Mouse (Mus musculus) forebrain, embryonic 16.5 days (tissue): Measurements from ENCODE around the gene Wee1. TPM values are rescaled to one million over a fixed set of nuclear protein-coding genes. Genes with fewer than 3 reads are reported as not detected.
"Not testable (repeated sequence)": the region's sequence is repeated elsewhere in the genome, so short reads cannot be mapped to it uniquely, and the experiment has no call there.

Experiments
- ATAC-seq: fragments of 200-750 bp; cut with Nextera tagmentation; 2 replicates; pipeline ENCODE4 v1.8.0; 2017; ENCODE audit warnings: mild to moderate bottlenecking, moderate library complexity
- H3K27ac ChIP-seq: fragments of 300-500 bp; sonication (generic); 2 replicates; pipeline ENCODE4 v1.5.1; 2014; ENCODE audit warnings: low read length, control low read depth
- H3K27me3 ChIP-seq: fragments of 300-500 bp; sonication (generic); replicated peaks from 2 replicates; pipeline ENCODE4 v1.6.1; 2014; ENCODE audit warnings: low read length; ENCODE audit not compliant: control insufficient read depth, insufficient read depth
- H3K36me3 ChIP-seq: fragments of 300-500 bp; sonication (generic); 2 replicates; pipeline ENCODE4 v1.6.1; 2014; ENCODE audit not compliant: control insufficient read depth, insufficient read depth
- H3K4me1 ChIP-seq: fragments of 300-500 bp; sonication (generic); replicated peaks from 2 replicates; pipeline ENCODE4 v1.6.1; 2014; ENCODE audit warnings: low read length; ENCODE audit not compliant: control insufficient read depth, insufficient read depth
- H3K4me2 ChIP-seq: fragments of 300-500 bp; sonication (generic); 2 replicates; pipeline ENCODE4 v1.6.1; 2014; ENCODE audit warnings: mild to moderate bottlenecking, low read length, control low read depth
- H3K4me3 ChIP-seq: fragments of 300-500 bp; sonication (generic); replicated peaks from 2 replicates; pipeline ENCODE4 v1.5.1; 2014; ENCODE audit warnings: mild to moderate bottlenecking, low read length, control low read depth
- H3K9ac ChIP-seq: fragments of 300-500 bp; sonication (generic); replicated peaks from 2 replicates; pipeline ENCODE4 v1.6.1; 2014; ENCODE audit warnings: low read depth, low read length, control low read depth
- H3K9me3 ChIP-seq: fragments of 300-500 bp; sonication (generic); 2 replicates; pipeline ENCODE4 v1.6.1; 2016; ENCODE audit warnings: low read length; ENCODE audit not compliant: control insufficient read depth
- WGBS: fragments of 180-500 bp; shearing (Covaris S2); extraction: QIAGEN DNeasy Blood & Tissue Kit; methylation state at CpG from one replicate; pipeline ENCODE4 v1.1.7; 2014; 5-methylcytosine and 5-hydroxymethylcytosine counted together
- polyA plus RNA-seq: library from polyadenylated mRNA; unstranded; fragments of >200 nt; fragmentation: Nextera tagmentation; extraction: Ambion mirVana; gene quantifications from 2 replicates; pipeline ENCODE4 v1.2.1, GENCODE M21; 2015

Wee1 gene
- polyA plus RNA-seq, 1 experiment from 2014 or later, result 8.9 TPM

- no peak for ATAC-seq
- H3K4me1 ChIP-seq, result no peaks in the 10 kb centered on the region
- H3K36me3 ChIP-seq, result no peaks in the 10 kb centered on the region; the same call in 1 of the 2 replicates
- no peak overlapping the region for H3K27ac ChIP-seq
- no peak overlapping the region for H3K4me3 ChIP-seq
- WGBS, result 88% methylated on average over 1 of the region's 1 CpGs
- no peaks in the 10 kb centered on the region for H3K27me3 ChIP-seq
- no peak overlapping the region for H3K9ac ChIP-seq
- H3K9me3 ChIP-seq, result no peaks in the 10 kb centered on the region
- no peak overlapping the region for H3K4me2 ChIP-seq
Measured at GRCm38 (mm10) chr7:110143863-110144262, 22.0 kb downstream of the Wee1 start.

- H3K4me2 ChIP-seq, result no peak overlapping the region
- H3K27me3 ChIP-seq, result no peaks in the 10 kb centered on the region
- WGBS, result 90% methylated on average over 5 of the region's 5 CpGs
- H3K27ac ChIP-seq, result no peak overlapping the region
- no peak for ATAC-seq
- H3K9me3 ChIP-seq, result no peaks in the 10 kb centered on the region
- H3K4me3 ChIP-seq, result no peak overlapping the region
- H3K4me1 ChIP-seq, result no peaks in the 10 kb centered on the region
- no peaks in the 10 kb centered on the region for H3K36me3 ChIP-seq
- H3K9ac ChIP-seq, result no peak overlapping the region
Measured at GRCm38 (mm10) chr7:110152891-110153290, 31.0 kb downstream of the Wee1 start.

GRCm38 (mm10) chr7:110156712-110157260, 34.9 kb downstream of the Wee1 start:
- Histone ChIP-seq H3K36me3 (no peaks in the 10 kb centered on the region), H3K27me3 (no peaks in the 10 kb centered on the region), H3K27ac (no peak overlapping the region), H3K4me2 (no peak overlapping the region), H3K9ac (no peak overlapping the region), H3K9me3 (no peaks in the 10 kb centered on the region), H3K4me3 (no peak overlapping the region), H3K4me1 (no peaks in the 10 kb centered on the region)
- 56% methylated on average over 4 of the region's 4 CpGs for WGBS
- ATAC-seq, result no peak

- WGBS, result 77% methylated on average over 7 of the region's 7 CpGs
- Histone ChIP-seq H3K4me2 (no peak overlapping the region), H3K27me3 (no peaks in the 10 kb centered on the region), H3K27ac (no peak overlapping the region), H3K4me3 (no peak overlapping the region), H3K36me3 (no peaks in the 10 kb centered on the region), H3K4me1 (no peaks in the 10 kb centered on the region), H3K9me3 (no peaks in the 10 kb centered on the region), H3K9ac (no peak overlapping the region)
- no peak for ATAC-seq
Measured at GRCm38 (mm10) chr7:110157261-110157910, 35.5 kb downstream of the Wee1 start.

GRCm38 (mm10) chr7:110158073-110158472, 36.2 kb downstream of the Wee1 start:
- ATAC-seq, result no peak
- 74% methylated on average over 3 of the region's 3 CpGs for WGBS

GRCm38 (mm10) chr7:110160109-110160508, 38.3 kb downstream of the Wee1 start:
- not testable (repeated sequence) for H3K9ac ChIP-seq, H3K36me3 ChIP-seq, H3K9me3 ChIP-seq, H3K4me3 ChIP-seq, H3K27ac ChIP-seq, H3K4me2 ChIP-seq, H3K4me1 ChIP-seq, ATAC-seq, H3K27me3 ChIP-seq

More at GRCm38 (mm10) chr7:110158073-110158472, 36.2 kb downstream of the Wee1 start:
- Histone ChIP-seq H3K36me3 (no peaks in the 10 kb centered on the region), H3K9ac (no peak overlapping the region), H3K27me3 (no peaks in the 10 kb centered on the region), H3K9me3 (no peaks in the 10 kb centered on the region), H3K4me3 (no peak overlapping the region), H3K4me2 (no peak overlapping the region), H3K27ac (no peak overlapping the region), H3K4me1 (no peaks in the 10 kb centered on the region)

- Histone ChIP-seq H3K4me2 (no peak overlapping the region), H3K27ac (no peak overlapping the region), H3K9me3 (no peaks in the 10 kb centered on the region), H3K27me3 (no peaks in the 10 kb centered on the region), H3K36me3 (no peaks in the 10 kb centered on the region), H3K4me3 (no peak overlapping the region), H3K4me1 (peaks cover 6% of the 10 kb centered on the region), H3K9ac (no peak overlapping the region)
- no peak for ATAC-seq
Measured at GRCm38 (mm10) chr7:110160601-110161000, 38.8 kb downstream of the Wee1 start.

- Histone ChIP-seq H3K27ac (no peak overlapping the region), H3K9ac (no peak overlapping the region), H3K9me3 (no peaks in the 10 kb centered on the region), H3K4me3 (no peak overlapping the region), H3K4me2 (no peak overlapping the region), H3K36me3 (no peaks in the 10 kb centered on the region), H3K4me1 (peaks cover 6% of the 10 kb centered on the region), H3K27me3 (no peaks in the 10 kb centered on the region)
- 89% methylated on average over 6 of the region's 6 CpGs for WGBS
- ATAC-seq, result no peak
Measured at GRCm38 (mm10) chr7:110163024-110163423, 41.2 kb downstream of the Wee1 start.

- Histone ChIP-seq H3K9me3 (no peaks in the 10 kb centered on the region), H3K9ac (peak overlapping the region; percentile 76), H3K4me1 (peaks cover 6% of the 10 kb centered on the region), H3K36me3 (no peaks in the 10 kb centered on the region), H3K4me2 (peak overlapping the region; percentile 90), H3K27me3 (no peaks in the 10 kb centered on the region), H3K4me3 (peak overlapping the region; percentile 56), H3K27ac (peak overlapping the region; percentile 81)
- ATAC-seq, result peak; percentile 85
- WGBS, result under 1% methylated on average over 24 of the region's 24 CpGs
Measured at GRCm38 (mm10) chr7:110164103-110164681, 42.3 kb downstream of the Wee1 start.
